Mouse (Mus musculus) heart, postnatal 14 days (tissue): ENCODE results near the gene Tmem136. TPM values are rescaled to one million over a fixed set of nuclear protein-coding genes. Genes with fewer than 3 reads are reported as not detected.
"Not testable (repeated sequence)": the region's sequence is repeated elsewhere in the genome, so short reads cannot be mapped to it uniquely, and the experiment has no call there.

Experiments
- DNase-seq, 2 experiments: peaks; one replicate each; pipeline ENCODE4 v3.0.0; 2021 to 2022
- intact Hi-C: fragments of 180-260 bp; cut with DNase I; formaldehyde crosslinking; loops from one replicate; pipeline ENCODE4 v1.15.1; 2025
- long read RNA-seq, 2 experiments: library from polyadenylated mRNA; stranded (forward); transcript quantifications; one replicate each; pipeline ENCODE4 v2.0.0; 2021
- total RNA-seq, 2 experiments: library from RNA; stranded (reverse); gene quantifications; 2 replicates each; pipeline ENCODE4 v1.2.3; 2021

Gene Tmem136
- total RNA-seq: 1 to 10 TPM; 7.2 to 7.5 TPM
- long read RNA-seq, experiment 1, partial matches to known transcripts: 0 of 6 reads
- long read RNA-seq, experiment 1, other reads (novel, unspliced or antisense): 3 of 6 reads
- long read RNA-seq, experiment 2, transcript Tmem136-201 (3 exons, 3,503 nt): major isoform, 9 of 12 reads
- long read RNA-seq, experiment 2, partial matches to known transcripts: 0 of 12 reads
- long read RNA-seq, experiment 2, other reads (novel, unspliced or antisense): 1 of 12 reads

DNA sequence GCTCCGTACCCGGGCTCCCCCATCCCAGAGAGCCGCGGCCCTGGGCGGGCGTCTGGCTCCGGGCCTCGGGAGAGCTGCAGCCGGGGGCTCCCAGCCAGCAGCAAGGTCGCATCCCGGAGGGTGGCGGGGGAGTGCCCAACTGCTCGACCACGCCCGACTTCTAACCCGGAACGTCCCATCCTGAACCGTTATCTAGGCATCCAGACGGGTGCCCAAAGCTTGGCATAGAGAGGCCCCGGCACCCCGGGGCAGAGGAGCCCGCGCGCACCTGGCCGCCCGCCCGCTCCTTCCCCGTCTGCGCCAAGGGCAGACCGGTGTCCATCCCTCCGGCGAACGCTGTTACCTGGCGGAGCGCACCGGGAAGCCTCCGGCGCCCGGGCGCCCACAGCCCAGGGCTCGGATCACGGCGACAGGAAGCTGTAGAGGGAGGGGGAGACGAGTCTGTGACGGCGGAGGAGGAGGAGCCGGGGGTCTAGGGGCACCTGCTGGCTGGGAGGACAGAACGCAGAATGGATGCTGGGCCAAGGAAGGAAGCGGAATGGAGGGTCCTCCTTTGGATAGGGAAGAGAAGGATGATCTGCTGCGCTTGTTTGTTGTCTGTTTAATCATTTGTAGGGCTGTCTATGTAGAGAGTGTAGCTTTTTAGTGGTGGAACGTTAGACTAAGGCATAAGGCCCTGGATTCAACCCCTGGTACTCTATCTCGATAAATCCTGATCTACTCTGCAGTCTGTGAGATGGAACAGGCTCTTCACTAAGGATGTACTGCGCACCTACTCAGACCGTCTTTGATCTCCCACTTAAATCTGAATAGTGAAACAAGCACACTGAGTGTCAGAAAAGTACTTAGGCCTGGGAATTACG is at the start of gene Tmem136:
Gene Tmem136 (minus strand): TSS at position 437 of the 863 bp plus-strand sequence.
- peak; percentile 73 to 74 for DNase-seq
- intact Hi-C loops: no loop called here

- intact Hi-C loops: no loop called here
These were observed 39.6 kb upstream of the Tmem136 start for GRCm38 (mm10) chr9:43155960-43156359.

DNA sequence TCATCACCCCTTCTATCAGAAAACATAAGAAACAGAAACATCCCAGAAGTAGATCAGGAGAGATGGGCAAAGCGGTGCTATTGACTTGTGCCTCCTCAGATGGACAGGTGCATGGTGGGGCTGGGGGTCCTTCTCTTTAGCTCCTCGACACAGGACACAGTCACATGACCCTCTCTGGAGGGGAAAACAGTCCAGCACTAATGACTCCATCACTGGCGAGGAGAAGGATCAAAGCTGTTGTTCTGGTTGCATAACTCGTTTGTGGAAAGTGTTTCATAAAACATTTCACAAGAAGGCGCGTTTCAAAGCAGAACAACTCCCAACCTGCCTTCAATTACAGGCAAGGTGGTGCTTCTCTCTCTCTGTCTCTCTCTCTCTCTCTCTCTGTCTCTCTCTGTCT is 35.4 kb upstream of the Tmem136 start:
- DNase-seq: no peak
- intact Hi-C loops: no loop called here

More at GRCm38 (mm10) chr9:43155960-43156359, 39.6 kb upstream of the Tmem136 start:
- no peak for DNase-seq

- intact Hi-C loops: no loop called here
- no peak for DNase-seq
These were observed 34.6 kb upstream of the Tmem136 start for GRCm38 (mm10) chr9:43150957-43151356.

DNA sequence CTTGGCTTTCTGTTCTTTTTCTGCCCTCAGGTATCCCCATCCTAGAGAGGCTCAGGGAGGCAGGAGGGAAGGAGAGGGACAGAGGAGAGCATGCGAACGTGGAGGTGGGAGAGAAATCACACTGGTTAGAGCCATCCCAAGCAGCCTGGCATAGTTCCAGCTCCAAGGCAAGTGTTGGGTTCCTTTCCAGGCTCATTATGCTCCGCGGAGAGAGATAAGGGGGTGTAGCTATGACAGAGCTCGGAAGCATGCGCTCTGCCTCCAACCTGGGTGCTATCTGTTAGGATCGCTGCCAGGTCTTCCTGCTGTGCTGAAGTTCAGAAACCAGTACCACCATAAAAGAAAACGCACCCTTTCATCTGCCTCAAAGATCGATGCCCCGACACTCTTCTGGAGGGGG is 33.7 kb upstream of the Tmem136 start:
- peak; percentile 25 to 50 for DNase-seq
- intact Hi-C loops: no loop called here

GRCm38 (mm10) chr9:43149498-43149897 is 33.1 kb upstream of the Tmem136 start:
- intact Hi-C loops: no loop called here
- no peak for DNase-seq

DNA sequence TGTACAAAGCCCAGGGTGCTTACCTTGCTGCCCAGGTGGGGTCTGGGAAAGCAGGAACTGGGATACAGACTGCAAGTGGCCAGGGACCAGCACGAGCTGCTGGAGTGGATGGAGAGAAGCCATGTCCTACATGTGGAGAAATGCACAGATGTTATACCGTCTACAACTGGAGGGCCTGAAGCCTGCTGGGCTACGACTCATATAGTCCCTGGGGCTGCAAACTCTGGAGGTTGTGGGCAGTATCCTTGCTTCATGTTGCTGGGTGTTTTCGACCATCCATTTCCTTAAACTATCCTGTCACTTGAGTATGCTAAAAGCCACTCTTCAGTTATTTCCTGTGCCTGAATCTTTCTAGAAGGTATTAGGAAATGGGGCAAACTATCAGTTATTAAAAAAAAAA is 28.8 kb upstream of the Tmem136 start:
- intact Hi-C loops: no loop called here

GRCm38 (mm10) chr9:43144206-43144810 is 27.9 kb upstream of the Tmem136 start:
- no peak for DNase-seq
- intact Hi-C loops: no loop called here

More for the DNA sequence above, 28.8 kb upstream of the Tmem136 start:
- no peak for DNase-seq

DNA sequence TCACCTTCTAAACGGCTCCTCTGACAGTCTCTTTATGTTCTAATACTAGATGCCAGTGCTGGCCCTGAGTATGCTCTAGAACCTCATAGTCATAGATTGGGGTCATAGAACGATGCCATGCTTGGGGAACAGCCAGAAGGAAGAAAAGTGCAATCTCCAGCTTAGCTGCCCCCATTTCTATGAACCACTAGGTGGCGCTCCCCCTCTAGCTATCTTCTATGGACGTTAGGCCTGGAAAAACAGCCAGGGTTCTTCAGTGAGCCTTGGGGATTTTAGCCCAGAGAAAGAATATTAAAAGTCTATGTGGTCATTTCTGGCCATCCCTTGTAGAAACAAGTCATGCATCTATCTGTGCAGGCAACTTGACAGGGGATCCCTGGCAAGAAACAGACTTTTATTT is 25.5 kb upstream of the Tmem136 start:
- intact Hi-C loops: loop anchor here (1.0 kb wide), 1 partner anchor 142 kb away; no protein-coding TSS in a partner anchor
- peak; percentile 72 to 85 for DNase-seq

DNA sequence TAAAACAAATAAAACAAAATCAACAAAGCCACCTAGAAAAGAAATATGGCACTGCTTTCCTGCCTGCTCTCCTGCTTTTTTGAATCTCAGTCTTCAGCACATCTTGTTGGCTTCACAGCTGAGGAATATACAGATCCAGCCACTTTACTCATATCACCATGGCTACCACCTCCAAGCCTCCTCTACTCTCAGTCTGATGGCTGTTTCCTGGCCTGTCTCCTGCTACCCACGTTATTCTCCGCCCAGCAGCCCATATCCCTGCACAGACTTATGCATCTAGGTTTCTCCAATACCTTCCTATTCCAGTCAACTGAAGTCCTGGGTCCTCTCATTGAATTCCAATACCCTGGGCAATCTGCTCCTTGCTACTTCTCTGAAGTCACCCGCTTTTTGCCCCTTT is 17.2 kb upstream of the Tmem136 start:
- DNase-seq: no peak
- intact Hi-C loops: no loop called here

- no peak for DNase-seq
- intact Hi-C loops: no loop called here
These were observed 16.0 kb upstream of the Tmem136 start for GRCm38 (mm10) chr9:43132380-43132779.

- intact Hi-C loops: no loop called here
- DNase-seq: no peak
These were observed 15.6 kb upstream of the Tmem136 start for GRCm38 (mm10) chr9:43131940-43132339.

DNA sequence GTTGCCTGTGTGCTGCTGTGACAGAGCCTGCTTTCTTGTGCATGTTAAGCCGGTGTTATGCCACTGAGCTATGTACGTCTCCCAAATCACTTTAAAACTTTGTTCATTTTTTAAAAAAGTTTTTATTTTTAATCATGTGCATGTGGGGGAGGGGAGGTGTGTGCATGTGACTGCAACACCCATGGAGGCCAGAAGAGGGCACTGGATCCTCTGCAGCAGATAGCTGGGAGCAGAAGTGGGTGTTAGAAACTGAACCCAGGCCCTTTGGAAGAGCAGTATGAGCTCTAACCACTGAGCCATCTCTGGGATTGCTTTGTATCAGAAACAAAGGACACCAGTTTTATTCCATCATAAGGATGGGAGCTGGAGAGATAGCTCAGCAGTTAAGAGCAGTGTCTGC is 14.3 kb upstream of the Tmem136 start:
- DNase-seq: no peak
- intact Hi-C loops: no loop called here

GRCm38 (mm10) chr9:43127101-43127787 is 10.9 kb upstream of the Tmem136 start:
- intact Hi-C loops: no loop called here
- peak; percentile 60 to 65 for DNase-seq

- peak in 1 of 2 experiments; percentile 19 for DNase-seq
- intact Hi-C loops: no loop called here
These were observed 6.0 kb upstream of the Tmem136 start for GRCm38 (mm10) chr9:43122379-43122778.

DNA sequence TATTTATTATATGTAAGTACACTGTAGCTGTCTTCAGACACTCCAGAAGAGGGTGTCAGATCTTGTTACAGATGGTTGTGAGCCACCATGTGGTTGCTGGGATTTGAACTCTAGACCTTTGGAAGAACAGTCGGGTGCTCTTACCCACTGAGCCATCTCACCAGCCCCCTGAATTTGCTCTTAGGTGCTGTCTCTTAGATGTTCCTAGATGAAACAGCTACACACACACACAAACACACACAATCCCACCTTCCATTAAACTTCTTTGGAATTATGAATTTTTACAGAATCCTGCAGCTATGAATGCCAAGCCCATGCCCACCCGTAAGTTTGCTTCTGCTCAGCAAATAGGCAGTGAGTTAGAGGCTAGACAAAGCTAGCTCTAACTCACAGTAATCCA is 5.6 kb upstream of the Tmem136 start:
- intact Hi-C loops: not testable (repeated sequence)

DNA sequence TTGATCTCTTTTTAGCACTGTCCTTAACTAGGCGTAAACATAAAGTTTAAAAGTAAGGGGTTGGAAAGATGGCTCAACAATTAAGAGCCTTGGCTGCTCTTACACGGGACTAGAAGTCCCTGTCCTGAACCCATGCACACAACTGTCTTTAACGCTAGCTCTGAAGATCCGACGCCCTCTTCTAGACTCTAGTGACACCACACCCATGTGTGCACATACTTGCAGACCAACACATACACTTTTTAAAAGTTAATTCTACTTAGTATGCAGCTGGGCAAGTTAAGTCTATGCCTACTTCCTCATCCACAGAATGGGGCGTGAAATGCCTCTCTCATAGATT is 597 bp upstream of the Tmem136 start:
- intact Hi-C loops: no loop called here
- no peak for DNase-seq

More for the DNA sequence above, 5.6 kb upstream of the Tmem136 start:
- not testable (repeated sequence) for DNase-seq

DNA sequence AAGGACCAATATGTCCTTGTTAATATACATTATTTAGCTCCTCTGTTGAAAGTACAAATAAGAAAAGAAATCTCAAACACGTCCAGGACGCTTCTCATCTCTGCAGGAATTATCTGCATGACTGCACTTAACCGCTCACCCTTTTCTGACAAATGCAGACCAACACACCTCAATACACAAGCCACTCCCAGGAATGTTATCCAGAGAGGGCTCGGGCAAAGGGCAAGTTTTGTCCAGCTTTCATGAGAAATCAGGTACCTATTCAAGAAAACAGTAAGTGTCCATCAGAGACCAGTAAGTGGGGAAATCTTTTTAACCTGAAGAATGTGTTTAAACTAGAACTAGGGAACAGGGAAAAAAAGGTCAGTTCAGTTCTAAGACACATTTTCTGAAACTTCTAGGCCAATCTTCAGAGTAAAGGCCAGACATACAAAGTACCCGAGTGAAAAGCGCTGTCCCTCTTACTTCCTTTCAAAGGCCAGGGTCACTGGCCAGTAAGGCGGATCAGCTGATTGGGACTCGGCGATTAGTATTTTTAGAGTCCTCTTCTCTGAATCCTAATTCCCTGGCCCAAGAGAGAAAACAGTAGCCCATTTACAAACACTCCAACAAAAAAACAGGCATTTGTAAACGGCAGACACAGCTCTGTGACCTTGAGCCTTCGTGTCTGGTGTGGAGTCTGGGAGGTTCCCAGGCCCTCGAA is 788 bp downstream of the Tmem136 start:
- intact Hi-C loops: no loop called here
- DNase-seq: no peak

DNA sequence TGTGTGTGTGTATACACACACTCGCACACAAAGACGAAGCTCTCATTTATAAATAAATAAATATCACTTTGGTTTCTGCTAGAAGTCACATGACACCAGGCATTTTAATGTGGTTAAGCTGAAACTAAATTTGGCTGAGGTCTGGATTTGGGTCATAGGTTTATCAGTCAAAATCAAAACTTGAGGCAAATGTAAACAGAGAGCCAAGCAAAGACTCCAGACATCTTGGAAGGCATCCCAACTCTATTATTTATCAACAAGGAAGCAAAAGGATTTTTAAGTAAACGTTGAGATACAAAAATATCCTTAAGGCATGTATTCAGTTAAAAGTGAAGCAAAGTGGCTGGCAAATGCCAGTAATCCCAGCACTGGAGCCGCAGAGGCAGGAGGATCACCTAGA is 1.5 kb downstream of the Tmem136 start:
- intact Hi-C loops: no loop called here

GRCm38 (mm10) chr9:43110286-43110980 is 5.9 kb downstream of the Tmem136 start:
- DNase-seq: no peak
- intact Hi-C loops: no loop called here

More for the DNA sequence above, 1.5 kb downstream of the Tmem136 start:
- no peak for DNase-seq
